25 mouse cellular contexts compared by ENCODE assay signal in genomic region chr3:85927296-85927695, GRCm38 (mm10). TPM values are rescaled to one million over a fixed set of nuclear protein-coding genes. Genes with fewer than 3 reads are reported as not detected.
A peak's percentile ranks its signal among the peaks of the same experiment; 100 is the strongest.
DNase-seq lines count a peak whose midpoint lies in the region; ATAC-seq lines count a peak whose summit lies in the region.
"Had no signal": no experiment of that assay in that cellular context is flagged by ENCODE, and none has a peak within 500 bp of the region (broad histone marks: within the 10 kb centered on the region; RNA-seq: fewer than 3 reads in every experiment).

No protein-coding gene starts in this region.

- WGBS in embryonic facial prominence, embryonic 11.5 days: 60% methylated on average over 9 of the region's 9 CpGs
- WGBS in embryonic facial prominence, embryonic 10.5 days: 70% methylated on average over 9 of the region's 9 CpGs
- 11% methylated on average over 9 of the region's 9 CpGs for WGBS in limb, embryonic 12.5 days

- H3K27ac ChIP-seq in embryonic facial prominence, embryonic 11.5 days (replicated peaks; ENCODE audit: low read depth, low read length): no peak overlapping the region
- no peak overlapping the region for H3K27ac ChIP-seq in embryonic facial prominence, embryonic 10.5 days (replicated peaks)
- H3K27ac ChIP-seq in limb, embryonic 12.5 days: no peak overlapping the region
- H3K27ac ChIP-seq: embryonic facial prominence, embryonic 12.5 days; embryonic facial prominence, embryonic 15.5 days; hindbrain, embryonic 14.5 days; hindbrain, postnatal 0 days had no signal

- no peaks in the 10 kb centered on the region for H3K36me3 ChIP-seq in embryonic facial prominence, embryonic 11.5 days (replicated peaks; ENCODE audit: control insufficient read depth, insufficient read depth, low read depth, low read length)
- no peaks in the 10 kb centered on the region for H3K36me3 ChIP-seq in embryonic facial prominence, embryonic 10.5 days (replicated peaks)
- no peaks in the 10 kb centered on the region for H3K36me3 ChIP-seq in limb, embryonic 12.5 days
- H3K36me3 ChIP-seq: embryonic facial prominence, embryonic 12.5 days; embryonic facial prominence, embryonic 15.5 days; heart, embryonic 13.5 days had no signal

- no peak overlapping the region for H3K4me2 ChIP-seq in embryonic facial prominence, embryonic 11.5 days (ENCODE audit: low read depth, low read length)
- H3K4me2 ChIP-seq in limb, embryonic 12.5 days: peak overlapping the region; percentile 28; the same call in 1 of the 2 replicates
- H3K4me2 ChIP-seq: embryonic facial prominence, embryonic 12.5 days; embryonic facial prominence, embryonic 15.5 days; heart, embryonic 13.5 days; hindbrain, embryonic 14.5 days had no signal

- no peaks in the 10 kb centered on the region for H3K27me3 ChIP-seq in embryonic facial prominence, embryonic 11.5 days (ENCODE audit: control insufficient read depth, insufficient read depth, low read length)
- H3K27me3 ChIP-seq in embryonic facial prominence, embryonic 10.5 days (replicated peaks; ENCODE audit: low read depth, poor library complexity, severe bottlenecking): no peaks in the 10 kb centered on the region
- H3K27me3 ChIP-seq in limb, embryonic 12.5 days: peaks cover 5% of the 10 kb centered on the region; the same call in 1 of the 2 replicates
- H3K27me3 ChIP-seq: embryonic facial prominence, embryonic 12.5 days; embryonic facial prominence, embryonic 15.5 days; heart, embryonic 13.5 days had no signal

- DNase-seq in embryonic facial prominence, embryonic 11.5 days (ENCODE audit: low spot score): peak; percentile 51
- no peak for DNase-seq in embryonic facial prominence, embryonic 10.5 days (ENCODE audit: low spot score)
- peak; percentile 61 for DNase-seq in forelimb bud, embryonic 11.5 days (ENCODE audit: low read depth, low spot score)
- peak; percentile 68 for DNase-seq in hindlimb bud, embryonic 11.5 days (ENCODE audit: extremely low spot score, low read depth, low spot score)
- DNase-seq in testis, postnatal 14 days (ENCODE audit: low spot score): no peak
- DNase-seq: adrenal gland, adult 2 months; adrenal gland, postnatal 14 days; cerebellum, adult 11 months; cerebellum, adult 2 months; cerebellum, adult 9-11 months; cerebellum, postnatal 25 days; forebrain, postnatal 0 days; gastrocnemius, postnatal 10 days; heart, adult 18-20 months; heart, postnatal 14 days; heart, postnatal 4 days had no signal

- ATAC-seq in embryonic facial prominence, embryonic 11.5 days (replicated peaks; ENCODE audit: insufficient number of reproducible peaks, low FRiP score, low TSS enrichment, low read depth): no peak
- no peak for ATAC-seq in limb, embryonic 12.5 days (ENCODE audit: insufficient number of reproducible peaks, insufficient read depth, low FRiP score, low TSS enrichment, low read depth)
- ATAC-seq: CD4-positive, CD25-positive, alpha-beta regulatory T cell, adult 4 months; forebrain, embryonic 14.5 days; intestine, postnatal 0 days had no signal

- H3K9me3 ChIP-seq in embryonic facial prominence, embryonic 11.5 days (replicated peaks; ENCODE audit: control insufficient read depth, low read length): no peaks in the 10 kb centered on the region
- no peaks in the 10 kb centered on the region for H3K9me3 ChIP-seq in embryonic facial prominence, embryonic 10.5 days
- H3K9me3 ChIP-seq in limb, embryonic 12.5 days: no peaks in the 10 kb centered on the region
- H3K9me3 ChIP-seq: embryonic facial prominence, embryonic 12.5 days; embryonic facial prominence, embryonic 15.5 days; heart, embryonic 13.5 days had no signal

- no peak overlapping the region for H3K4me3 ChIP-seq in embryonic facial prominence, embryonic 11.5 days (ENCODE audit: low read depth, low read length)
- H3K4me3 ChIP-seq in embryonic facial prominence, embryonic 10.5 days: no peak overlapping the region
- no peak overlapping the region for H3K4me3 ChIP-seq in limb, embryonic 12.5 days (replicated peaks)
- H3K4me3 ChIP-seq: embryonic facial prominence, embryonic 12.5 days; embryonic facial prominence, embryonic 15.5 days; heart, embryonic 13.5 days had no signal

- no peak overlapping the region for H3K9ac ChIP-seq in embryonic facial prominence, embryonic 11.5 days (replicated peaks; ENCODE audit: low read length)
- no peak overlapping the region for H3K9ac ChIP-seq in limb, embryonic 12.5 days (replicated peaks)
- H3K9ac ChIP-seq: embryonic facial prominence, embryonic 12.5 days; embryonic facial prominence, embryonic 15.5 days; forebrain, postnatal 0 days; heart, embryonic 13.5 days; hindbrain, embryonic 14.5 days had no signal

- no peaks in the 10 kb centered on the region for H3K4me1 ChIP-seq in embryonic facial prominence, embryonic 11.5 days (ENCODE audit: control insufficient read depth, insufficient read depth, low read length)
- peaks cover 14% of the 10 kb centered on the region for H3K4me1 ChIP-seq in embryonic facial prominence, embryonic 10.5 days
- H3K4me1 ChIP-seq in limb, embryonic 12.5 days (replicated peaks): peaks cover 25% of the 10 kb centered on the region
- H3K4me1 ChIP-seq: embryonic facial prominence, embryonic 15.5 days had no signal

RNA-seq across cellular contexts. Expression of gene Gm37240, which starts 40.0 kb away (rescaled TPM):
- polyA plus RNA-seq in embryonic facial prominence, embryonic 11.5 days (2014; fragmentation: Nextera tagmentation; extraction: Ambion mirVana): 2.0 and 3.2 TPM in 2 replicates
- polyA plus RNA-seq in embryonic facial prominence, embryonic 10.5 days (2016; fragmentation: Nextera tagmentation; extraction: Ambion mirVana): 1.9 and 2.8 TPM in 2 replicates
- polyA plus RNA-seq in limb, embryonic 12.5 days (2016; fragmentation: Nextera tagmentation; extraction: Ambion mirVana): 3.4 and 4.8 TPM in 2 replicates

RNA-seq across cellular contexts. Expression of gene Glt28d2, which starts 40.0 kb away (rescaled TPM):
- polyA plus RNA-seq in embryonic facial prominence, embryonic 11.5 days (2014; fragmentation: Nextera tagmentation; extraction: Ambion mirVana): 0.86 and 0.94 TPM in 2 replicates
- polyA plus RNA-seq in embryonic facial prominence, embryonic 10.5 days (2016; fragmentation: Nextera tagmentation; extraction: Ambion mirVana): 0.59 and 0.64 TPM in 2 replicates
- polyA plus RNA-seq in limb, embryonic 12.5 days (2016; fragmentation: Nextera tagmentation; extraction: Ambion mirVana): 1.2 and 1.5 TPM in 2 replicates

RNA-seq across cellular contexts. Expression of gene Sh3d19, which starts 43.6 kb away (rescaled TPM):
- polyA plus RNA-seq in embryonic facial prominence, embryonic 11.5 days (2014; fragmentation: Nextera tagmentation; extraction: Ambion mirVana): 15.7 and 20.0 TPM in 2 replicates
- polyA plus RNA-seq in embryonic facial prominence, embryonic 10.5 days (2016; fragmentation: Nextera tagmentation; extraction: Ambion mirVana): 14.9 and 15.5 TPM in 2 replicates
- 20.6 and 22.2 TPM in 2 replicates for polyA plus RNA-seq in limb, embryonic 12.5 days (2016; fragmentation: Nextera tagmentation; extraction: Ambion mirVana)

Comparison
In these comparisons a context has a peak if more than half of its experiments do, and no peak if none do; other contexts are left out.
1. DNase-seq: peak in embryonic facial prominence, embryonic 11.5 days (single experiment), forelimb bud, embryonic 11.5 days (single experiment) and hindlimb bud, embryonic 11.5 days (single experiment); none in embryonic facial prominence, embryonic 10.5 days (single experiment) and testis, postnatal 14 days (single experiment).